Mouse (Mus musculus) cerebellum, postnatal 4 days (tissue): ENCODE measurements around the gene Mr1.

ENCODE experiments used
- DNase-seq, 2 experiments: peaks; one replicate each; pipeline ENCODE4 v3.0.0; 2022; ENCODE audit warnings: low spot score in 2 of 2, mixed read lengths in 1 of 2

Gene Mr1

GRCm38 (mm10) chr1:155127429-155127934 is 19.1 kb downstream of the Mr1 start:
- no peak for DNase-seq

GRCm38 (mm10) chr1:155126716-155127115 is 19.9 kb downstream of the Mr1 start:
- DNase-seq = no peak

- no peak for DNase-seq
Measured at GRCm38 (mm10) chr1:155124397-155124796, 22.2 kb downstream of the Mr1 start.

- DNase-seq = peak; percentile 42 to 78
Measured at GRCm38 (mm10) chr1:155121977-155122939, 24.4 kb downstream of the Mr1 start.

- DNase-seq = no peak
Measured at GRCm38 (mm10) chr1:155119719-155120118, 26.9 kb downstream of the Mr1 start.

GRCm38 (mm10) chr1:155113946-155114345 is 32.7 kb downstream of the Mr1 start:
- DNase-seq = no peak

- DNase-seq = no peak
Measured at GRCm38 (mm10) chr1:155112875-155113274, 33.7 kb downstream of the Mr1 start.

GRCm38 (mm10) chr1:155112118-155112517 is 34.5 kb downstream of the Mr1 start:
- no peak for DNase-seq

- DNase-seq = no peak
Measured at GRCm38 (mm10) chr1:155111491-155111890, 35.1 kb downstream of the Mr1 start.

- DNase-seq = no peak
Measured at GRCm38 (mm10) chr1:155109387-155110350, 36.9 kb downstream of the Mr1 start.

GRCm38 (mm10) chr1:155108412-155108811 is 38.2 kb downstream of the Mr1 start:
- DNase-seq = no peak

- no peak for DNase-seq
Measured at GRCm38 (mm10) chr1:155107843-155108242, 38.8 kb downstream of the Mr1 start.

- DNase-seq = no peak
Measured at GRCm38 (mm10) chr1:155106310-155106709, 40.3 kb downstream of the Mr1 start.

- DNase-seq = no peak
Measured at GRCm38 (mm10) chr1:155103991-155104390, 42.6 kb downstream of the Mr1 start.

- DNase-seq = no peak
Measured at GRCm38 (mm10) chr1:155102631-155103030, 44.0 kb downstream of the Mr1 start.

- DNase-seq = peak; percentile 92 to 97
Measured at GRCm38 (mm10) chr1:155099280-155099848, 47.2 kb downstream of the Mr1 start, which contains the start of gene Ier5. Gene Ier5 (minus strand): TSS chr1:155099636.

GRCm38 (mm10) chr1:155098486-155099279 is 47.9 kb downstream of the Mr1 start:
- DNase-seq = peak in 1 of 2 experiments; percentile 50

- DNase-seq = no peak
Measured at GRCm38 (mm10) chr1:155097931-155098485, 48.6 kb downstream of the Mr1 start.

- no peak for DNase-seq
Measured at GRCm38 (mm10) chr1:155097354-155097753, 49.3 kb downstream of the Mr1 start.

GRCm38 (mm10) chr1:155096620-155097261 is 49.9 kb downstream of the Mr1 start:
- DNase-seq = no peak
